Mouse (Mus musculus) monocyte, adult 2 months (primary cell): ENCODE results near the gene Arl14ep.

Source experiments
- DNase-seq, 2 experiments: peaks; one replicate each; pipeline ENCODE4 v3.0.0; 2022; ENCODE audit warnings: low spot score in 2 of 2, low read depth in 1 of 2

The Arl14ep gene

GRCm38 (mm10) chr2:106955621-106956020 is 18.6 kb downstream of the Arl14ep start:
- no peak for DNase-seq

GRCm38 (mm10) chr2:106954975-106955374 is 19.2 kb downstream of the Arl14ep start:
- DNase-seq, result no peak

- no peak for DNase-seq
Measured at GRCm38 (mm10) chr2:106942451-106942850, 31.8 kb downstream of the Arl14ep start.

GRCm38 (mm10) chr2:106935681-106936080 is 38.5 kb downstream of the Arl14ep start:
- DNase-seq, result no peak

GRCm38 (mm10) chr2:106929906-106930305 is 44.3 kb downstream of the Arl14ep start:
- no peak for DNase-seq
